Mouse (Mus musculus): ENCODE measurements around the gene Glrx5. TPM values are rescaled to one million over a fixed set of nuclear protein-coding genes. Genes with fewer than 3 reads are reported as not detected.
A peak's percentile ranks its signal among the peaks of the same experiment; 100 is the strongest.

The Glrx5 gene
- total RNA-seq (2012; rRNA removed) (38.5 and 51.6 TPM in 2 replicates), total RNA-seq (2014; rRNA removed) (72.8 and 79.5 TPM in 2 replicates), polyA plus RNA-seq (2012; ENCODE audit: insufficient read length, low read depth) (112 and 123 TPM in 2 replicates)

DNA sequence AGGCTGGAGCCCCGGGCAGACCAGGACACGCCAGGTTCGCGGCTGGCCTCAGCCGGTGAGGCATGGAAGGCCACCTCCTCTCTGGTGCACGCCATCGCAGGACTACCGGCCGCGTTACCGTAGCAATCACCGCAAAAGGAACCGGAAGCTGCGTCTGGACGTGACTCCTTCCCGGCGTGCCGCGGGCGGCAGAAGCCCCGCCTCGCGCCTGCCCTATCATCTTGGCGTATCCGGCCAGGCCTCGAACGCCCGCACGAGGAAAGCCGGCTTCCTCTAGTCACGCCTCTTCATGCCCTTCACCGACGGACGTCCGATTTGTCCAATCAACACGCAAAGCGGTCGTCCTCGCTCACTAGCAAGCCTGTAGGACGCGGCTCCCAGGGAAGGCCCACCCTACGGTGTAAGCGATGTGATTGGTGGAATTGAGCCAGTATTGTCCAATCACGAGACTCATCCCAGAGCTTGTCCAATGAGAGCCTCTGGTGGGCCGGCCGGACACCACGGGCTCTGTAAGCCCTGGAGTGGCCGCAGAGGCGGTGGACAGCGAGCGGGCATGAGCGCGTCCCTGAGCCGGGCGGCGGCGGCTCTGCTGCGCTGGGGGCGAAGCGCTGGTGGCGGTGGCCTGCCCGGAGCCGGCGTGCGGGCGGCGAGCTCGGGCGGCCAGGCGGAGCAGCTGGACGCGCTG lies at the start of gene Glrx5:
Gene Glrx5, plus strand, starts transcription at position 542 of the 685 bp plus-strand sequence.
- H3K27ac ChIP-seq (ENCODE audit: insufficient read depth, low read depth): peak within 1 kb of the TSS; percentile 19
- DNase-seq (ENCODE audit: extremely low read depth): peak; percentile 100
- no peaks in the 10 kb centered on the region for H3K9me3 ChIP-seq (replicated peaks; ENCODE audit: low read length)
- in situ Hi-C loops (cut with MboI; ENCODE audit: low pct_ligation_motif_present, low pct_unique_long_range_greater_than_20kb, low sequenced_read_pairs) (loop anchor here (5.0 kb wide), 1 partner anchor 80 kb away; no protein-coding TSS in a partner anchor), dilution Hi-C loops (cut with MboI; ENCODE audit: extremely low pct_ligation_motif_present, extremely low pct_unique_long_range_greater_than_20kb, low sequenced_read_pairs) (no loop called here)
- H3K79me2 ChIP-seq (replicated peaks; ENCODE audit: control insufficient read depth, extremely low read depth, insufficient read depth, poor library complexity, severe bottlenecking): peaks cover 65% of the 10 kb centered on the region
- peaks cover 20 to 66% of the 10 kb centered on the region in 2 experiments for H3K4me1 ChIP-seq (ENCODE audit: control insufficient read depth in 1 of 2, insufficient read depth in 2 of 2)
- H3K4me2 ChIP-seq (ENCODE audit: insufficient read depth, low read depth, poor library complexity, severe bottlenecking): peak within 1 kb of the TSS; percentile 63
- peak within 1 kb of the TSS; percentile 91 for H3K9ac ChIP-seq (ENCODE audit: insufficient read depth, low read depth)
- H3K4me3 ChIP-seq (replicated peaks in 1 of 3; ENCODE audit: low read depth in 2 of 3, low read length in 2 of 3, poor library complexity in 1 of 3): peak within 1 kb of the TSS; percentile 96 to 97 (median 97)
- H3K36me3 ChIP-seq (replicated peaks in 1 of 2; ENCODE audit: control insufficient read depth in 1 of 2, insufficient read depth in 1 of 2, low read length in 1 of 2): peaks cover 14 to 48% of the 10 kb centered on the region in 2 experiments
- H3K27me3 ChIP-seq (replicated peaks): no peaks in the 10 kb centered on the region
- peak; percentile 68 for TF ChIP-seq NRF1 (IDR thresholded peaks at IDR 0.05; ENCODE audit: low read depth, low read length)
- peak; percentile 61; the same call in 1 of the 2 replicates for TF ChIP-seq ZMIZ1 (IDR thresholded peaks at IDR 0.05; ENCODE audit: low read depth, low read length)
- TF ChIP-seq NELFE (IDR thresholded peaks at IDR 0.05; ENCODE audit: low read depth, low read length): peak; percentile 68
- TF ChIP-seq UBTF (IDR thresholded peaks at IDR 0.05; ENCODE audit: low read depth, low read length): no peak
- TF ChIP-seq EP300 (IDR thresholded peaks at IDR 0.05; ENCODE audit: low read length): no peak
- TF ChIP-seq CTCF (conservative IDR thresholded peaks at IDR 0.05 in 1 of 2, IDR thresholded peaks at IDR 0.05 in 1 of 2; ENCODE audit: low read depth in 2 of 2, low read length in 2 of 2): no peak
- peak; percentile 96 for TF ChIP-seq MAX (IDR thresholded peaks at IDR 0.05; ENCODE audit: low read length)
- peak; percentile 80 for TF ChIP-seq BHLHE40 (IDR thresholded peaks at IDR 0.05; ENCODE audit: low read depth, low read length)
- TF ChIP-seq TBP (conservative IDR thresholded peaks at IDR 0.05; ENCODE audit: low read depth, low read length): peak; percentile 33
- no peak for TF ChIP-seq CHD1 (IDR thresholded peaks at IDR 0.05; ENCODE audit: low read depth, low read length)
- TF ChIP-seq MXI1 (IDR thresholded peaks at IDR 0.05; ENCODE audit: low read depth, low read length): peak; percentile 93
- TF ChIP-seq GABPA (IDR thresholded peaks at IDR 0.05; ENCODE audit: insufficient replicate concordance, low read depth, low read length): no peak
- no peak for TF ChIP-seq USF2 (conservative IDR thresholded peaks at IDR 0.05; ENCODE audit: low read depth, low read length)
- peak; percentile 54; the same call in 1 of the 2 replicates for TF ChIP-seq TCF12 (IDR thresholded peaks at IDR 0.05; ENCODE audit: low read depth, low read length)
- no peak for TF ChIP-seq ZNF384 (IDR thresholded peaks at IDR 0.05; ENCODE audit: low read depth, low read length)
- TF ChIP-seq ETS1 (conservative IDR thresholded peaks at IDR 0.05; ENCODE audit: low read depth, low read length): no peak
- no peak for TF ChIP-seq ZC3H11A (IDR thresholded peaks at IDR 0.05; ENCODE audit: low read depth, low read length)
- no peak for TF ChIP-seq MAFK (IDR thresholded peaks at IDR 0.05; ENCODE audit: insufficient replicate concordance, low read length)
- no peak for TF ChIP-seq E2F4 (IDR thresholded peaks at IDR 0.05; ENCODE audit: insufficient replicate concordance, low read depth, low read length)
- no peak for TF ChIP-seq RAD21 (IDR thresholded peaks at IDR 0.05; ENCODE audit: low read depth, low read length)
- TF ChIP-seq POLR2AphosphoS2 (IDR thresholded peaks at IDR 0.05; ENCODE audit: low read depth, low read length): no peak; the same call in 1 of the 2 replicates
- TF ChIP-seq HCFC1 (IDR thresholded peaks at IDR 0.05; ENCODE audit: low read depth, low read length): peak; percentile 86
- no peak for TF ChIP-seq RCOR1 (conservative IDR thresholded peaks at IDR 0.05; ENCODE audit: low read depth, low read length)
- TF ChIP-seq SMC3 (IDR thresholded peaks at IDR 0.05; ENCODE audit: low read depth, low read length): no peak
- TF ChIP-seq PAX5 (IDR thresholded peaks at IDR 0.05; ENCODE audit: low read length): no peak
- peak; percentile 29 for TF ChIP-seq SIN3A (IDR thresholded peaks at IDR 0.05; ENCODE audit: low read length)
- no peak for TF ChIP-seq MAZ (IDR thresholded peaks at IDR 0.05; ENCODE audit: low read depth, low read length)
- TF ChIP-seq MYC (IDR thresholded peaks at IDR 0.05; ENCODE audit: low read depth, low read length): peak; percentile 84
- no peak for TF ChIP-seq ZKSCAN1 (IDR thresholded peaks at IDR 0.05; ENCODE audit: borderline replicate concordance, low read depth, low read length)
- TF ChIP-seq POLR2A (IDR thresholded peaks at IDR 0.05; ENCODE audit: low read depth, low read length): peak; percentile 86
- TF ChIP-seq ELF1 (IDR thresholded peaks at IDR 0.05; ENCODE audit: low read depth, low read length): peak; percentile 90
- TF ChIP-seq KAT2A (IDR thresholded peaks at IDR 0.05; ENCODE audit: insufficient replicate concordance, low read length): peak; percentile 73; the same call in 1 of the 2 replicates
- no peak for TF ChIP-seq IRF4 (IDR thresholded peaks at IDR 0.05; ENCODE audit: low read depth, low read length)
- no peak for TF ChIP-seq USF1 (IDR thresholded peaks at IDR 0.05; ENCODE audit: low read depth, low read length)
- peak; percentile 97 for TF ChIP-seq CHD2 (IDR thresholded peaks at IDR 0.05; ENCODE audit: low read length)
- TF ChIP-seq JUN (IDR thresholded peaks at IDR 0.05; ENCODE audit: insufficient read depth, low read depth, low read length): no peak
- TF ChIP-seq MEF2A (IDR thresholded peaks at IDR 0.05; ENCODE audit: borderline replicate concordance, low read depth, low read length): no peak
- TF ChIP-seq JUND (conservative IDR thresholded peaks at IDR 0.05; ENCODE audit: low read depth, low read length): no peak

Data from CH12.LX (cell line).